Mouse (Mus musculus): Measurements from ENCODE around the gene Fubp1.

The Fubp1 gene

DNA sequence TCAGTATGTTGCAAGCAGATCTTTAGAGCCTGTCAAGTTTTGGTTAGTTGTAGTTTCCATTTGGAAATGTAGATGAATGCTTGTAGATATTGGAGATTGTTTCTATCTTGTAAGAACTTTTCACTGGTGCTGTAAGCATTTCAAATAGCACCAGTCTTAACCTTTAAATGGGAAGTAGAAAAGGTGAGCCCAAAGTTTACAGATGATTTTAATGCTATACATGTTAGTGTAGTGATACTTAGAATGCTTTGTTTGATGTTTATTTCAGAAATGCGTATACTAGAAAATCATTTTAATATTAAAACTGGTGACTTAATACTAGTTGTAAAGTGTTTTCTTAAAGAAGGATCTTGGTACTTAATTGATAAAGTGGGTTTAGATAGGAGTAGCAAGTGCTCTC lies 25.6 kb downstream of the Fubp1 start:
- DNase-seq (ENCODE audit: low read depth), result no peak

DNA sequence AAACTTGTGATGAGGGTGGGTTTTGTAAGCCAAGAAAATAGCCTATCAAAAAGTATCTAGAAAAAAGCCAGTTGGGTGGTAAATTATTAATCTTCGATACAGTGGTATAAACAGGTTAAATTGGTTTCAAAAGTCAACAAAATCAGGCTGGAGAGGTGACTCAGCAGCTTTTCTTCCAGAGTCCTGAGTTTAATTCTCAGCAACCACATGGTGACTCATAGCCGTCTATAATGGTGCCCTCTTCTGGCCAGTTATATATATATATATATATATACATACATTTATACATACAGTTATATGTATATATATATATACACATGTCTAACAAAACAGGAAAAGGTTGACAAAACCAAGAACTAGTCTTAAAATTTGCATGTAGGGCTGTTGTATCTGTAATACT lies 28.6 kb downstream of the Fubp1 start:
- DNase-seq (ENCODE audit: low read depth), result peak; percentile 87

DNA sequence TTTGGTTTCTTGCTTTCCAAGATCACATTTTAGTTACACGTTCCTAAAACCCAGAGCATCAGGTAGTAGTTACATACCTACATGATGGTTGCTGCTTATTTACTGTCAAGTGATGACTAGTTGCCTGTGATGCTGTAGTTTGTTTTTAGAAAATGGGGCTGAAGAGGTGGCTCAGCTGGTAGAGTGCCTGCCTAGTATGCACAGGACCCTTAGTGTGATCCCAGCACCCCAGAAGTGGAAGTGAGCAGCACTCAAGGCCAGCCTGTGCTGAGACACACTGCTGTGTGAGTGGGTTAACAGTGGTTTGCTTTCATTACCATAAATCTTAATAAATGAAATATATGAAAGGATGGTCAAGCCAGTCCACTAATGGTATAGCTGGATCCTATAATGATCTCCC lies 29.4 kb downstream of the Fubp1 start:
- DNase-seq (ENCODE audit: low read depth), result no peak

DNA sequence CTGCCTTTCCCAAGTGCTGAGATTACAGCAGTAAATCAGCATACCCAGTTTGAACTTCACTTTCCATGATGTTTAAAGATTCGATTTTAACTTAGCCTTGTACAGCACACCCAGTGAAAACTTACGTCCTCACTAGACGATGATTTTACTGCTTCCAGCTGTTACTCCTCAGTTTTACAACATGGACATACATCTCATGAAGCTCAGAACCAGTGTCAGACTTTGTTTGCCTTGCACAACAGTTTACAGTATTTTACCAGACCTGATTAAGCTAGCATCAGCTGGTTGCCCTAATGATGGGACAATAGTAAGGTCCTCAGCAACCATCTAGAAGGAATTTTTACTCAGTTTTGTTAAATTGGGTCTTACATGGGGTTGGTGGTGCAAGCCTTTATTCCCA lies 30.9 kb downstream of the Fubp1 start:
- DNase-seq (ENCODE audit: low read depth), result no peak

DNA sequence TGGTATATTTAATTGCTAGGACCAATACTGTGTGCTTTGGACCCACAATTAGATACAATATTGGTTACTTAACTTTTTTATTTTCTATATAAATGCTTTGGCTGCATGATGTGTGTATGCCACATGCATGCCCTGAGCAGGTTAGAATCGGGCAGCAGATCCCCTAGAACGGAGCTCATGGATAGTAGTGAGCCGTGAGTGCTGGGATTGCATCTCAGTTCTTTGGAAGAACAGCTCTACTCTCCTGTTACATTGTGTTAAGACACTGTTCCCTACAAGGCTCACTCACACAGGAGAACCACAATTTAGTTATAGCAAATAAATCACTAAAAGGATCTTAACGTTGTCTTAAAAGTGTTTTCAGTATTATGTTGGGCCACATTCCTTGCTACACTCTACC lies 33.1 kb downstream of the Fubp1 start:
- no peak for DNase-seq (ENCODE audit: low read depth)

DNA sequence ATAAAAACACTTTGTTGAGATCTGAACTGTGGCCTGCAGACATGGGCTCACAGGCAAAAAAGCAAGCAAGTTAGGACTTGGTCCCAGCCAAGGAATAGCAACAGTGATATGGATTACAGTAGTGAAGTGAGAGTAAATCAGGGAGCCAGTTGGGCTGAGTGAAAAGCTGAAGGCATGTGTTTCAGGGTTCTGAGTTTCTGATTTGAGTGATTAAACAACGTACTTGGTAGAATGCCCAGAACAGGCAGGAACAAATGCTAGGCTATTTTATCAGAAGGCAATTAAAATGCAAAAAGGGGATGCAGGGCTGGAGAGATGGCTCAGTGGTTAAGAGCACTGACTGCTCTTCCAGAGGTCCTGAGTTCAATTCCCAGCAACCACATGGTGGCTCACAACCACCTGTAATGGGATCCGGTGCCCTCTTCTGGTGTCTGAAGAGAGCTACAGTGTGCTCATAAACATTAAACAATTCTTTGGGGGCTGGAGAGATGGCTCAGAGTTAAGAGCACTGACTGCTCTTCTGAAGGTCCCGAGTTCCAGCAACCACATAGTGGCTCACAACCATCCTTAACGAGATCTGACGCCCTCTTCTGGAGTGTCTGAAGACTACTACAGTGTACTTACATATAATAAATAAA lies 35.2 kb downstream of the Fubp1 start:
- no peak for DNase-seq (ENCODE audit: low read depth)

DNA sequence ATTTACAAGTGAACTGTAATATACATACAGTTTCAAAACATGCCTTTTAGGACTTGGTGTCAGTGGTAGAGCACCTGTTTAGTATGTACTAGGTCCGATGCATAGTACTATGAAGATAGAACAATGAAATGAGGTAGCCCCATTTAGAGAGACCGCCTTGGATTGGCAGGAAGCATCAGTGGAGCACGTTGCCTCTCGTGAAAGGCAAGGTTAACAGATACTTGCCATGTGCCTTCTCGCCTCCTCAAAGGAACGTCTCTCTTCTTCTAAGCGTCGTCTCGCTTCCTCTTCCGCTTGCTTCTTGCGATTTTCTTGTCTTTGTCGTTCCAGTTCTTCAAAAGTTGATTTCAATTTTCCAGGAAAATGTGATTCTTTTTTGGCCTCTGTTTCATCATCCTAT lies 37.5 kb downstream of the Fubp1 start:
- DNase-seq (ENCODE audit: low read depth), result no peak

DNA sequence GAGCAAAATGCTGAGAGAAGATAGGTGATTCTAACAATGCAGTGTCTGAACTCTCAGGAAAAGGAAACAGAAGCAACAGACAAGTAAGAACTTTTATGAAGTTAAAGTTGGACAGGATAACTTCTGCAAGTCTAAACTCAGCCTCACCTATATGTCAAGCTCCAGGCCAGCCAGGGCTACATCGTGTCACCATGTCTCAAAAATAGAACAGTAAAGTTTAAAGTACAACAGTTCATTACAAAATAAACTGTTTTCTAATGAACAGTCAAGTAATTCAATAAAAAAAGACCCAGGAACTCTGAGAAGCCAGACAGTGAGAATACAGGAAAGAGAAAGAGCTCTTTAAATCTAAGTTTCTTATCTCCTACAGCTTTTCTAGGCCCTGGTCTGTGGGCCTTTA lies 40.3 kb downstream of the Fubp1 start:
- DNase-seq (ENCODE audit: low read depth), result no peak

DNA sequence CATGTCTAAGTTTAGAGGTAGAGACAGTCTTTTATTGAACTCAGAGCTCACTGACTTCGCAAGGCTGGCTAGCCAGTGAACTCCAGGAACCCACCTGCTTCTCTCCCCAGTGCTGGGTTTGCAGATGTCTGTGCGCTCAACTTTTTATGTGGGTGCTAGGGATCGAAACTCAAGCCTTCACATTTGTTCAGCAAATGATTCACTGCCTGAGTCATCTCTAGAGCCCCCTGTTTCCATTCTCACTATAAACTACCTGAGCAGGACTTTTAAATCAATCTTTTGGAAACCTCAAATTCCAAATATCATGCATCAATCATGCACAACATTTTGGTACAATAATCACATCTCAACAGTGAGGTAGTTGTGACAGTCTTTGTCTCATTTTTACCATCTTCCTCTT lies 47.3 kb downstream of the Fubp1 start:
- DNase-seq (ENCODE audit: low read depth), result no peak

DNA sequence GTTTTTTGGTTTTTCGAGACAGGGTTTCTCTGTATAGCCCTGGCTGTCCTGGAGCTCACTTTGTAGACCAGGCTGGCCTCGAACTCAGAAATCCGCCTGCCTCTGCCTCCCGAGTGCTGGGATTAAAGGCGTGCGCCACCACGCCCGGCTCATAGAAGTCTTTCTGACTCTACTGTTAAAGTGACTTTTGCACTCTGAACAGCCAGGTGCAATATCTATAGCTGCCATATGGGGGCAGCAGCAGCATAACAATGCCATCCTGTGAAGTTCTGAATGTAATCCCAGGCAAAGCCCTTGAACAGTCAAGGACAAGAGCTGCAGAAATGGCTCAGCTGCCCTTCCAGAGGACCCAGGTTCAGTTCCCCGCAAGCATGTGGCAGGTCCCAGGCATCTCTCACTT lies 49.2 kb downstream of the Fubp1 start:
- peak; percentile 90 for DNase-seq (ENCODE audit: low read depth)

DNA sequence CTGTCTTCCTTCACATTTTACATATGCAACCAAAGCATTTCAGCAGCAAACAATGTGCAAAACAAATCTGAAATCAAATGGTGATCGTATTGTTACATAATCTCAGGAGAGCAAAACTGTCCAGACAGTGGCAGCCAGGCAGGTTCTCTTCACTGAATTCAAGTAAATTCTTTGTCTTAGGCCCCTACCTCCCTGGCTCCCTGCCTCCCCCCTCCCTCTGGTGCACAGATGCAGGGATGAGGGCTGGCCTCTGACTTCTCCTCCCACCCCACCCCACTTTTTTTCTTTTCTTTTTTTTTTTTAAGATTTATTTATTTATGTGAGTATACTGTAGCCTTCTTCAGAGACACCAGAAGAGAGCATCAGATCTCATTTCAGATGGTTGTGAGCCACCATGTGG lies 50.1 kb downstream of the Fubp1 start:
- DNase-seq (ENCODE audit: low read depth), result no peak

DNA sequence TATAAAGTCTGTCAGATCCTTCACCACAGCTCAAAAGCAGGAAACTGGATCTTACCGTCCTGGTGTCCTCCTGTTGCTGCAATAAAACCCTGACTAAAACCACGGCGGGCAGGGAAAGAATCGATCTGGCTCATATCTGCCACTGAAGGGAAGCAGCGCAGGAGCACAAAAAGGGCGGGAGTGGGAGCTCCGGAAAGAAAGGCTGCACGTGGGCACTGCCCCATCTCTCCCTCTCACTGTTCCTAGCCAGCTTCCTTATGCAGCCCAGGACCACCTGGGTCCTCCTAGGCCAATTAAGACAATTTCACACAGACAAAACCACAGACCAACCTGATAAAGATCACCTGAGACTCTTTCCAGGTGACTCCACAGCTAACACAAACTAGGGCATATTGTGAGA lies 51.2 kb downstream of the Fubp1 start:
- DNase-seq (ENCODE audit: low read depth), result peak; percentile 45

DNA sequence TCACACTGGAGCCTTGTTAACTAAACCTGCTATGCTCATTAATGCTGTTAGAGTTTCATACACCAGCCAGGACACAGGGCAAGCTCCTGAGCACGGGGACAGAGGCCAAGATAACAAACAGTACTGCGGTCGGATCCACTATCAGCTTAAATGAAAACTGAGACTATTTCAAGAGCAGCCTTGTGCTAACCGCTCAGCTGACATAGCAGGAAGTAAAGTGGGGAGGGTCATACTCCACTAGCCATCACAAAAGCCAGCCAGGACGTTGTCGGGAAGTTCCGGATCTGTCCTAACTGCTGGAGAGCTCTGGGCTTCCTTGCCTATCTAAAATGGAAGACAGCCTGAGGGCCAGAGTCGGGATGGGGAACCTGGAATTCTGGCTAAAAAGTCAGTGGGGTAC lies 51.7 kb downstream of the Fubp1 start:
- DNase-seq (ENCODE audit: low read depth), result peak; percentile 29

DNA sequence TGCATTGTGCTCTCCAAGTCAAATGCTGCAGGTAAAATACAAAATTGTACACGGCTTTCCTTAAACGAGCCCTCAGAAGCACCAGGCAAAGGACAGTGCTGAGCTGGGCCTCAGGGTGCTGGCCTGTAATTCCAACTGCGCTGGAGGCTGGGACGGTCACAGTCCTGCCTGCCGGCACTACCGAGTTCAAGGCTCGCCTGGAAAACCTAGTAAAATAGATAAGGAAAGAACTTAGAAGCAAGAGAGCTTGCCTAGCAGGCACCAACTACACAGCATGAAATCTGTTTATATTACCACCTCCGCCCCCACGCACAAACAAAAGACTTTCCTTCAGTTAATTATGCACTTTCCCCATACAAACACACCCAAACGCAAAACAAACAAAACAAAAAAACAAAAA lies 54.2 kb downstream of the Fubp1 start:
- no peak for DNase-seq (ENCODE audit: low read depth)

DNA sequence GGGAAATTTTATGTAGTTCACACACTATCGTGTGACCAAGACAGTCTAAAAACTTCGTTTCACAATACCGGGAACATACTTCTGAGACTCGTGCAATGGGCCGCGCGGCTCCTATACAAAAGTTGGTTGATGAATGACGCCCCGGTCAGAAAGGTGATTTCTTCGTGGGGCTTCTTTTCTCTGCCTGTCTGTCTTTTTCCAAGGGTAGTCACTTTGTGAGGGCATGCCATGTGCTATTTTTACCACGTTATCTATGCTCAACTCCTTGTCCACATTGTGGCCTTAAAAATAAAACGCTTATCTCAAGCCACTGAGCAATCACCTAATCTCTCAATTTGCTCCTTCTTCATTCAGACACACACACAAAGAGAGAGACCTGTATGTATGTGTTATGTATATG lies 54.6 kb downstream of the Fubp1 start:
- DNase-seq (ENCODE audit: low read depth), result no peak

DNA sequence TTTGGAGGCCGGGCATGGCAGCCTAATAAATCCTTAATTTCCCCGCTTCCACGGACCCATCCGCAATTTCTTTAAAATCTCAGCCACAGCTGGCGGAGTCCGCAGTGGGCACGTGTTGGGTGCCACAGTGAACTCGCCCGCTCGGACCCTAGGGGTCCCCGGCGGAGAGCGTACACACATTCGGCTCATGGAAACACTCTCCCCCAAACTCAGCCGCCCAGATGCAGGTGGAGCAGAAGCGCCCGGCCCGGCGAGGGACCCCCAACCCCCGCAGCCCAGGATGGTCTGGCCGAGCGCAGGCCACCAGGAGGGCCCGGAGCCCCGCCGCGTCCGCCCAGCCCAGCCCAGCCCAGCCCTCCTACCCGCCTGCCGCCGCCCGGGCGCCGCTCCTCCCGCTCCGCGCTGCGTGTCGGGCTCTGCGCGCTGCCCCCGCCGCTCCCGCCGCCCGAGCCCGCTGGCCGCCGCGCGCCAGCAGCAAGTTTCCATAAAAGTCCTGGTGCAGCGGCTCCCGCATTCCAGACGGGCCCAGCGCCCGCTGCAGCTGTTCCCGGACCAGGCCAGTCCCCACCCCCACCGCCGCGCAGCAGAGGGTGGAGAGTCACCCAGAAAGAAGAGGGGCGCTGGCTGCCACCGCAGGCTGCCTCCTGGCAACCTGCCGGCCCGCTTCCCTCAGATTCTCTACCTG lies 55.3 kb downstream of the Fubp1 start:
- no peak for DNase-seq (ENCODE audit: low read depth)

DNA sequence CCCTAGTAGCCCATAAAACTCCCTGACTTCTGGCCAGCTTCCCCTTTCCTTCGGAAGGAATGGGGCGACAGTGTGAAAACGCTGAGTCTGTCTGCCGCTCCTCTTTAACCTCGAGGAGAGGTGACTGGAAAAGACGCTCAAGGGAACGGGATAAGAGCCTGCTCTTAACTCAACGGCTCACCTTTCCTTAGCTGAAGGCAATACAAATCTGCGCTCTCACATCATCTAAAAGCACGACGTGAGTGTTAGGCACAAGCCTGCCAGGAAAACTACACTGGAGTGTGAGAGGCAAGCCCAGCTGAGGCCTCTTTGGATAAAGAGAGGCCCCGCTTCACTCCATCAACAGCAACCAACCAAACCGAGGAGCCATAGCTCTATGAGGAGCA lies 55.8 kb downstream of the Fubp1 start, which contains the start of gene Nexn:
Gene Nexn, minus strand, starts transcription at position 315 of the 386 bp plus-strand sequence.
- DNase-seq (ENCODE audit: low read depth), result no peak

DNA sequence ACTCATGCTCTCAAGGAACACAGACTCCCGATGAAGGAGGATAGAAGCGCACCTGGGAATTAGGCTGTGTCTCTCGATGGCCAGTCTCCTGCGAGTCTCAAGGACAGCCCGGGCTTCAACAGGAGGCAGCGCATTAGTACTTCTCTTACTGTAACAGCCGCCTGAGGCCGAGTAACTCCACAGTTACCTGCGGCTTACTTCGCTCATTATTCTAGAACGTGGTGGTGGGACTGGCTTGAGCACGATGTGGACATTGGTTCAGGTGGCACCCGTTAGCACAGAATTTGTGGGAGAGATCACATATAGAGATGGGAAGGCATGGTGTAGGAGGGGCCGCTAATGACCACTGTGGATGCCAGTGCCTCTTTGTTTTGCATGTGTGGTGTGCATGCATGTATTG lies 57.9 kb downstream of the Fubp1 start:
- DNase-seq (ENCODE audit: low read depth), result no peak

DNA sequence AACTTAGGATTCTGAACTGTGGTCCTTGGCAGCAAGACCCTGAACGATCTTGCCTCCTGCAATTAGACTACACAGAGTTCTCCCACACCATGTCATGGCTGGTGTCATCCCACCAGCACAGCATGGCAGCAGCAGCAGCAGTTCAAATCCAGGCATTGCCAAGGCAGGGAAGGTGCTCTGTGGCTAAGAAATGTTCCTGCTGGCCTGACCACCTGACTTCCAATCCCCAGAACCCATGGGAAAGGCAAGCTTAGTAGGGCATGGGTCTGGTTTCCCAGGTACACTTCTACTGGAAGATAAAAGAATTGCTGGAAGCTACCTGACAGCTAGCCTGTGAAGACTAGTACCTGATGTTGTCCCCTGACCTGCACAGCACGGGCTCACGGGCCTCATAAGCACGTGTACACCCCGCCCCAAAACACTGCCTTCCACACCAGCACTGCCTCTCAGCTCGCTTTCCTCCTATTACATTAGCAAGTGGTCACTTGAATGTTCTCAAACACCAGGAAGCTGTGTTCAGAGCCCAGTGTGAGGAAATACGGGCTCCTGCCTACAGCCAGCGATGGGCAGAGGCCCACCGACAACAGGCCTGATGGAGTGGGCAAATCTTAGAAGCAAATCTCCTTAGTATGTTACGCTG lies 61.0 kb downstream of the Fubp1 start:
- DNase-seq (ENCODE audit: low read depth), result no peak

DNA sequence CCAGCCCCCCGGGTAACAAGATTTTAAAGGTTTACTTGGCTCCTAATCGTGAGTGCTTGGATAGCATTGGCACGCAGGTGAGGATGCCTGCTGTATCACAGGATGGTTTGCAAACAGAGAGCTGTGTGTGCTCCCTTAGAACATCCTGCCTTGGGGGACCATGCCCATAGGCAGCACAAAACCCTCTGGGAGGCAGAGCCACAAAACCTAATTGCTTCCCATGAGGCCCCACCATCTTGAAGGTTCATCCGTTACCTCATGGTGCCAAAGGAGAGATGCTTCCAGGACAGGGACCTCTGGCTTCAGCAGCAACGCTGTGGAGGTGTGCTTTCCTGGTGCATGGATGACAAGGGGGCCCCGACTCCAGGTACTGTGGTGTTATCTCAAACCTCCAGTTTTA lies 61.7 kb downstream of the Fubp1 start:
- DNase-seq (ENCODE audit: low read depth), result no peak

DNA sequence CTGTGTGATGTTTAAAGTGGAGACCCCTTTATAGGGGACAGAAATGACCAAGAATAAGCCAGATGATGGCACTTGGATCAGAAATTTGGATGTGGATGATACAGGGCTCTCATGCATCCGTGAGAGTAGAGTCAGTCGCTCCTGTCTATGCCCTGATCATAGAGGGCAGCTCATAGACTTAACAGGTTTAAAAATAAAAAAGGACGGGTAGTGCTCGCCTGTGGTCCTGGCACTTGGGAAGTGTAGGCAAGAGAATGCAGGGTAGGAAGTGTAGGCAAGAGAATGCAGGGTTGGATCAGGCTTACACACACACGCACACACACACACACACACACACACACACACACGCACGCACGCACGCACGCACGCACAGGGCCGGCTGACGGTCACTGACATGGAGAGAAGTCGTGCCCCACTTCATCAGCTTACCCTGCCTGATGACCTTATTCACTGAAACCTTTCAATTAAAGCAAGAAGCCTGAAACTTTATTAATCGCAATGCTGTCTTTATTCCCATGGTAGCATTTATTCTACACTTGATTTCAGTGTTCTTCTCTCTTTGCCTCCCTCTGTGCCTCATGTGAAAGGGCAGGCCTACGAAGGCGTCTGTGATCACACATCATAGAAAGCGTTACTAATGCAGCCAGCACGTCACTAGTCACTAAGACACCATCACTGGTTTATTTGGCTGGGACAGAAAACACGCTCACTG lies 62.9 kb downstream of the Fubp1 start:
- no peak for DNase-seq (ENCODE audit: low read depth)

DNA sequence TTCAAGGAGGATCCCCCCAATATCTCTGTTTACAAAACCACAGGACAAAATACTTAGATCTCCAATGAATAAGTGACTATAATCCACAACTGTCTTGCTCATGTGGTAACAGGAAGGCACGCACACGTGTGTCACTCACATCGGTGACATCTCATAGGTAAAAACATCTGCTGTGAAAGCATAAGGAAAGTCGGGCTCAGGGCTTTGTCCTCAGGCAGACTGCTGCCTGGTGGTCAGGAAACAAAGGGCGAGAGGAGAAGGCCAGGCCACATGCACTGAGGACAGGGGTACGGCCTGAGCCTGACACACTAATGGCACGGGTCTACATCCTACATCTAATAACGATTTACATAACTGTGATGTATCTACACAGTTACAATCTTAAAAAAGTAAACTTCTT lies 64.8 kb downstream of the Fubp1 start:
- DNase-seq (ENCODE audit: low read depth), result no peak

DNA sequence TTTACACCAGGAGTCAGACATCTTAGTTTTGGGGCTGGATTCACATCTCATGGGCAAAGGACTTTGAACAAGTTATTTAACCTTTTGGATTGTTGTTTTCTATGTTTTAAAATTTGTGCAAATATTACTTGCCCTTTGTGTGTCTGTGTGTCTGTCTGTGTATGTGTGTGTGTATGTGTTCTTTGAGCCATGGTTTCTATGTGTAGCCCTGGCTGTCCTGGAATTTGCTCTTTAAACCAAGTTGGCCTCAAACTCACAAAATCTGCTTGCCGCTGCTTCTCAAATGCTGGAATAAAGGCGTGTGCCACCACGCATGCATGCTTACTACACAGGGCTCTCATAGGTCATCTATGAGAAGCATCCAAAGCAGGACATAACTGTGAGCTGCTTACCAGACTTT lies 66.7 kb downstream of the Fubp1 start:
- no peak for DNase-seq (ENCODE audit: low read depth)
